Mouse (Mus musculus): ENCODE data around the gene Aff3.

The Aff3 gene

DNA sequence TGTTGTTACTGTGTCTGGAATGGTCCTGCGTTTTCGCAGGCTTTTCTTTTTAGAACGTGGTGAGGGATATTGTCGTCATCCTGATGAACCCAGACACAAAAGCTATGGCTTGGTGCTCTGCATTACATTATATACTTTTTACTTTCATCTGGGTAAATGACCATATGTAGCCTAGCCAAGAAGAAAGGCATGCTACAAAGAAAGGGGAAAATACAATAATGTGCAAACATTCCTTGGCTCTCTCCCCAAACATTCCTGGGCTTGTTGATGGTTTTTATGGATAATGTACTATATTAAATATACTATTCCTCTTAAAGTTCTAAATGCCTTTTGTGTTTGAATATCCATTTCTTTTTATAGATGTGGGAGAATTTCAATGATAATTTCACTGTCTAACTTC is 435.9 kb downstream of the Aff3 start:
- no peak for DNase-seq (ENCODE audit: low spot score)

DNA sequence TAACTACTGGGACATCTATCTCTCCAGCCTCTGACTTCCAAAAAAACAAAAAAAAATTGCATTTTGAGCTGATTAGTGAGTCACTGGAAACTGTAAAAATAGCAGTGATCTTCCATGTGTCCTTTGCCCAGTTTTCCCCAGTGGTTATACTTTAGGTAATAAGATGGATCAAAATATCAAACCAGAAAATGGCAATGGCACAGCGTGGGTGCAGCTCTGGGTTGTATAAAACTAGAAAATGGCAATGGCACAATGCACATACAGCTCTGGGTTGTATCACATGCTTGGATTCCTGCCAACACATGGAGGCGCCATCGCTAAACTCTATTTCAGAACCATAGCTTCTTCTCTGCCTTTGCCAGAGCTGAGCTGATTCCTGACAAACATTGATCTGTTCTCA is 439.6 kb downstream of the Aff3 start:
- DNase-seq (ENCODE audit: low spot score): no peak

DNA sequence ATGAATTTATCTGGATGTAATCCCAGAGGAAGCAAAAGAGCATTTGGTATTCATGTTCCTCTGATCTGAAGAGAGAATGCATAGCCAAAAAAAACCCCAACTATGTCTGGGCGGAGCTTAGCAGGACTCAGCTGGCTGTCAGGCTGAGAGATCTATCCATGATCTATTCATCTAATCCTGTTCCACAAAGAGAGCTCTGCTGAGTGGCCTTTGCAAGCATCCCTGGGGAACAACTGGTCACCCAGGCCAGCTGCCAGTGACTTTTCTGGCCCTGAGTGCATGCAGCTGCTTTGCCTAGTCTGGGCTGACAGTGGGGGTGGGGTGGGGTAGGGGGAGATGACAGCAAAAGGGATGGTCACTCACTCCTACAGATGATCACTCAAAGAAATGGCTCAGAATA is 442.6 kb downstream of the Aff3 start:
- DNase-seq (ENCODE audit: low spot score): peak; percentile 42

DNA sequence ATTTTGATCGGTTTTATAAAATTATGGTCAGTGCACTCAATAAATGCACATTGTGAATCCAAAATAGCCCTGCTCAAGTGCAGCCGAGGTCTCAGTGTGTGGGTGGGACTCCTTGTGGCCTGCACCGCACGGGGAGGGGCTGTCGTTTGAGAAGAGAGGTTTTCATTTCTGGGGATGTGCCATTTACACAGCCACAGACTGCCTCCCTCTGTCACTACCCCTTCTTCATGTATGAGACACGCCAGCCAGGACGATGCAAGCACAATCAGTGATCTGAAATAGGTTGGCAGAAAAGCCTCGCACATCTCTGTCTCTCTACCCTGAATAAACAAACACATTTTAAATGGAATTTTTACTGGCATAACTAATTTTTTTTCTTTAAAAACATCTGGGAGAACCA is 443.3 kb downstream of the Aff3 start:
- no peak for DNase-seq (ENCODE audit: low spot score)

DNA sequence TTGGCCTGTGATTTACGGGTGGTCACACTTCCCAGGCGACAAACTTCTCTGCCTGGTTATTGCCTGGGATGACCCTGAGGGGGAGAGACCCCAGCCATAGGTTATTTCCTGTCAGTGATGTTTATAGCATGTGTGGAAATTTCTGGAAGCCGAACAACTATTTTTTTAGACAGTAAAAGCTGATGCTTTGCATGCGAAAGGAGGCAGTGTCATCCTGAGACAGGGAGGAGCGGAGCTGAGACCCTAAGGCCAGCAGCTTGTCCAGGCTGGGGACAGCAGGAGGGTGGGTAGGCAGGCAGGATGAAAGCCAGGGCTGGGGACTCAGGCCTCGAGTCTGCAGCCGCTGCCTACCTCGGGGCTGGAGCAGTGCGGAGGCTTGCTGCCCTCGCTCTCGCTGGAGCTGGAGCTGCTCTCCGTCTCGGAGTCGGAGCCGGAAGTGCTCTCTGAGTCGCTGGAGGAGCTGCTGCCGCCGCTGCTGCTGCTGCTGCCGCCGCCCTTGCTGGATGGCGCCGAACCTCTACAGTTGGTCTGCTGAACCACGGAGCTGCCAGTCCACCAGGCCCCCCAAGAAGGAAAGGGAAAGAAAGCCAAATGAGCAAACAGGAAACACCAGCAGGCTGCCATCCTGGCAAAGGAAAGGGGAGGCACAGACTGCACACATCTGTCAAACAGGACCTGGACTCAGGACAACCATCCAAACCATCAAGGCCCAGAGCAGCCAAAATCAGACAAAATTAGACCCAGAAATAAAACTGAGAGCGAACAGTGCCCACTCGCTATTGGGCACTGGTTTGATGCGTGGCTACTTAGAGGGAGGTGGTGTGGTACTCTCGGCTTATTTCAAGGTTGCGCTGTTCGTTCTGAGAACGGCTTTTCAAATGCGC is 446.6 kb downstream of the Aff3 start:
- peak; percentile 46 for DNase-seq (ENCODE audit: low spot score)

DNA sequence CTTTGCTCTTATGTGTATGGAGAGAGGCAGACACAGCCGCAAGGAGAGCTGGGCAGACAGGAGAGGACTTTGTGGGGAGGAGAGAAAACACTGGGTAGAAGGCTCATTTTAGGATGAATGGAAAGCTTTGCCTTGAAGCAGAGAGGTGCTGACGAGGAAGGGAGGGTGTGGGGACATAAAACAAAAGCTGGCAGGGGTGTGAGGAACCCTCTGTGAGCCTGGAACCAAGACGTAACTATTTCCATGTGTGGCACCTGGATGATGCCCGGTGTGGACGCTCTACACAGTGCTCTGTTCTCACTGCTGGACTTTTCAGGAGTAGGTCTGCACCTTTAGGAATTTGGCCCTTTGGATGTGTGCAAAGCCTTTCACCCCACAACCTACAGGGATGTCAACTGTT is 447.7 kb downstream of the Aff3 start:
- DNase-seq (ENCODE audit: low spot score): no peak

DNA sequence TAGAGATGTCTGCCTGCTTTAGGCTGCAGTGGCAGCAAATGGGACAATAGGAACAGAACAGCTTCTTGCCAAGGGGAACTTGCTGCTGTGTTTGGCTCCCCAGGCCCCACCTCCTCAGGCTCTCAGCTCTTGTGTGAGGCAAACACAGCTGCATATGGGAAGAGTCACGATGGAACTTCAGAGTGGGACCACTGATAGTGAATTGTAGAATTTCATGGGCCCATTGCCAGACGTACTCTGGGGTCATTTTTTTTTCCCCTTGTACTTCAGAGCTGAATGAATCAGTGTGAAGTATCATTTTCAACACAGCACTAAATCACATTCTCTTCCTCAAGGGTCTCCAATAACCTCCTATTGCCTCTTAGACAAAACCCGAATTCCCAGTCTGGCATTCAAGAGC is 451.4 kb downstream of the Aff3 start:
- DNase-seq (ENCODE audit: low spot score): no peak

DNA sequence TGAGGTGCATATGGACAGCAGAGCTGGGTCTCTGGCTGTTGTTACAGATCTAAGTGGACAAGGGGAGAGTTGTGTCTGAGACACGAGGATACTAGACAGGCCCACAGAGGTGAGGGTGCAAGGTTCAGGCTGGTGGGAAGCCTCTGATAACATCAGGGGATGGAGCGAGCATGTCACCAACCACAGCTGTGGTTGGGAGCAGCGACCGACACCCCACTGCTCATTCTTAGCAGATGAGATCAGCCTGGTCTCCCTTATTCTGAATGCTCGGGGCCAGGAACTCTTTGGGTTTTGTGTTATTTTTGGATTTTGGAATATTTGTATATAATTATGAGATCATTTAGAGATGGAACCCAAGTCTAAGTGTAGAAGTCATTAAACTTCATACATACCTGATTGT is 452.4 kb downstream of the Aff3 start:
- DNase-seq (ENCODE audit: low spot score): no peak

DNA sequence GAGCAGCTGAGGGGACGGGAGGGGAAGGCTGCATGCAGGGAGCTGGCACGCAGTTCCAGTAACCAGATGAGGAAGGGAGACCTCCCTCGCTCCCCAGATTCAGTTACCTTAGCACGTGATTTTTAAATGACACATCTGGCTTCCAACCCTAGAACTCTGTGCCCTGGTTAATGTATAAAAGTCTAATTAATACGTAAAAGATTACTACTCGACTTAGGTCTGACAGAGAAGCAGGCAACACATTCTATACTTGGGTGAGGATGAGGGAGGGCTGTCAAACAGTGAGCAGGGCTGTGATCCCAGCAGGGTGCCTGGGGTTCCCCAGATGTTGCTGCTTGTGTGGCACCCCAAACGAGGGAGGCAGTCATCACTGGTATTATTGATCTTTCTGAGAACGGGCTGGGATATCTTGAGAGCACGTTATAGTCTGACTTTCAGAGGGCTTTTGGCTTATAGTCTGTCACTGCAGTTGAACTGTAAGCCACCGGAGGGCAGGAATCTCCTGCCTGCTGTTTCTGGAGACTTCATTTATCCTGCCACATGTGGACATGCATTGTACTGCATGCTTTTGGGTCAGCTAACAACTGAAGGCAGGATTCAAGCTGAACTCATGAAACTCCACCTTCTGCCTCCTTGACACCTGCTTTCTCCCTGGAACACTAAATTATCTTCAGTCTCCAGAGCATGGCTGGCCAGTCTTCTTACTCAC is 462.1 kb downstream of the Aff3 start:
- DNase-seq (ENCODE audit: low spot score): peak; percentile 69

DNA sequence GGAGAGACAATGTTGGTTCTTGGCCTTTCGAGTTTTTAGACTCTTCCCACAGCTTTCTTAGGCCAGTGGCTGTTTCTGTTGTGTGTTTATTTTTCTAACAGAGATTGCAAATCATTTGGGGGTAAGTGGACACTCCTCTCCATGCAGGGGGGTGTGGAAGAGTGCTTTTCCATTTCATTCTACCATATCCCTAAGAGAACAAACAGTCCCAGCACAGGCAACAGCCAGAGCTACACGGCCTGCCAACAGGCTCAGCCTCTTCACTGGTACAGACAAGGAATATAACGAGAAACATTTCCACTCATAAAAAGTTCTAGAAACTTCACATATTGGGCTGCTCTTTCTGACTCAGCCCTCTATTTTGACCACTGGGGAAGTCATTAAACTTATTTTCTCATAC is 463.0 kb downstream of the Aff3 start:
- no peak for DNase-seq (ENCODE audit: low spot score)

DNA sequence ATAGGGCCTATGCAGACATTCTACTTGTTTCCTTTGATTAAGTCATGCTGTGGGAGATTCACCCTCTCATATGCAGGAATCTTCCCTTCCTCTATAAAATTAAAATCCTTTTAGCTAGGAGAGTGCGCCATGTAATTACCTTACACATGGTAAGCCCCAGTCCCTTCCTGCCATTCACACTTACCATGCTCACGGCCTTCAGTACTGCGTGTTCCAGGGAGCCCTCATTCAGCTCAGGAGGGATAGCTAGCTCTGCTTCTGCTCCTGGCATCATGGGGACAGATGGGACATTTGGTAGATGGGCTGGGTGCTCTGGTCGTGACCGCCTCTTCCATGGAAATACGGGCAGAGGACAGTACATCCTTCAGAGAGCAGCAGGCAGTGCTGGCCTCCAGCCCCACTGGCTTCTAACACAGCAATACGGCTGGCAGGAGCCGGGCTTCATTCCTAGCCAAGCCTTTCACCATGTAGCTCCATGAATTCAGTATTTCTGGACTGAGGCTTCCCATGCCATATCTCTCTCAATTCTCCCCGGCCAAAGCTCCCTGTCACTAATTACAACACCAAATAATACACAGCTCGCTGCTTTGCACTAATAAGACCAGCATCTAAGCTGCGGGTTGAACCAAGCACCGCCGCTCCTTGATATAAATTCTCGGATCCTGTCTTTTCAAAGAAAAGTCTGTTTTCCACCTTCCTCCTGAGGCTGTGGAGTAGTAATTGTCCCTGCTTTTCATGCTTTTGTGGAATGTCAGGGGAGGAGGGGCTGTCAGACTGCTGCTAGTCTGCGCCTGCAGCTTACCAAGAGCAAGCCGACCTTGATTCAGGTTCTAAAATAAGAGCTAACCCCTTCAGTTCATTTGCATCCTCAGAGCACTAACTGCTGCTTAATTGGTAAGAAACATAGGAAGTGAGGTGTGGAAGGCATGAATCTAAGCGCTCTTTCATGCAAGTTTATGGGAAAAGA is 464.8 kb downstream of the Aff3 start:
- DNase-seq (ENCODE audit: low spot score): peak; percentile 37

DNA sequence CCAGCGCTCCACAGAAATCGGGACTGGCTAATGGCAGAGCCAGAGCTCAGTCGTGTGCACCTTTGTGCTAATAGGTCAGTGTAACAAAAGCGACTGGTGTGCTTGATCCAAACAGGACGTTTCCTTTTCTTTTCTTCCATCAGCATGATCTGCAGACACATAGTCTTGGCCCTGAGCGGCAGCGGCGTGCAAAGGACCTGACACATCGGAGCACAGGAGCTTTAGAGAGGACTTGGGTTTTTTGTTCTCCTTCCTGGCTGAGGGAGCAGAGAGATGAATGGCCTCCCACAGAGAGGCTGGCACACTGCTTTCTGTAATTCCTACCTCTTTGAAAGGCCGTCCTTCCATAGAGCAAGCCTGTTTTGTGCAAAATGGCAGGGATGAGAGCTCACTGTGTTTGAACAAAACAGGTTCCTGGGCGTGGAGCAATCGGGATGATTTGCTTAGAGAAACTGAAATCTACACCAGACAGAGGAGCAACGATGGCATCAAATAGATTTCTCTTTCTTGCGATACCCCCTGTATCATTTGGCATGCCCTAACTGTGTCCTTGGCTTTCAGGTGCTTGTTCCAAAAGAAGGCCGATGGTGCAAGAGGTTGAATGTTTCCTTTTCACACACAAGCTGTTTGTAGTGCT is 466.2 kb downstream of the Aff3 start:
- peak; percentile 34 for DNase-seq (ENCODE audit: low spot score)

DNA sequence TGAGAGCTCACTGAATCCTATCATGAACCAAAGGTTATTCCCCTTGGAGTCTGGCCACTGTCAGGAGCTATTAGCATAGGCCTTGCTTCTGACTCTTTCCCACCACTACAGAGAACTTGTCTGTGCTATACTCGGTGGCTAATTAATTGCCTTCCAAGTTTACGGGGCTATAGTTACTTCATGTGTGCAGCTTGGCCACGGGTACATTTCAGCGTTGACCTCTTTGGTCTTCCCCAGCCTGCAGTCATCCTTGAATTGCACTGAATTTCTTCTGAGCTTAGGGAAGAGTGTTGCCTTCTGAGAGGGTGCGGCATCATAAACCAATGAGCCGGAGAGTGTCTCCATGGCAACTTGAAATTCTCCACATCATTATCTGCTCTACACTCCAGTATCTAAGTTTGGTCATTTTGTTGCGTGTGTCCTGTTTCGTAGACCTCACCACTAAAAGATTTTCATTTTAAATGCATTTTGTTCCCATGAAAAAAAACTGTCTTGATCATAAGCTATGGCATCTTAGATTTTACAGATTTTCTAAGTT is 467.5 kb downstream of the Aff3 start:
- no peak for DNase-seq (ENCODE audit: low spot score)

DNA sequence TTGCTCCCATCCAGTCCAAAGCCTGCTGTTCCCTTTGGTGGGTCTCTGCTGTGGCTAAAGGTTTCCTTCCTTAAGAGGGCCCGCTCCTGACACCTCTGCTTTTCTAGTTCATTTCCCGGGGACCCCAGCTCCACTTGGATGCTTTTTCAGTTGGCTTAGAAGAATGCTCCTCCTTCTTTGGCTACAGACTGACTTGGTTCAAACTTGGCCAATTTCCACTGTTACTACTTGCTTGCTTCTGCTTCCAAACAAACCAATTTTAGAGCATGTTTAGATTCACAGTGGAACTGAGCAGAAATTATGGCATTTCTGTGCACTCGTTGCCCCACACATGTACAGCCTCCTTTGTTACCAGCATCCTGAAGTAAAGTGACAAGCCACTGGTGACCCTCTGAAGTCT is 469.0 kb downstream of the Aff3 start:
- no peak for DNase-seq (ENCODE audit: low spot score)

DNA sequence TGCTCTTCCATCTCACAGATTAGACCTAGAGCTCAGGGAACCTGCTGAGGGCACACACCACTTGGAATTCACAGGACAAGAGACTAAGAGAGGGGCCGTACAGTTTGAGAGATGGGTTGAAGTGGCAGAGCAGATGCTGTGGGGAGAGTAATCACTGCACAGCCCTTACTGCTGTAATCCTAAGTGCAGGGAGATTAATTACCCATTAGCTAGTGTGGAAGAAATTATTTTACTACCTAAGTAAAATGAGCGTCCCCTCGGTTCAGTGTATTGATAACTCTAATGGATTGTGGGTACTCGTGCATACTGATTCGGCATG is 478.6 kb downstream of the Aff3 start:
- DNase-seq (ENCODE audit: low spot score): no peak

DNA sequence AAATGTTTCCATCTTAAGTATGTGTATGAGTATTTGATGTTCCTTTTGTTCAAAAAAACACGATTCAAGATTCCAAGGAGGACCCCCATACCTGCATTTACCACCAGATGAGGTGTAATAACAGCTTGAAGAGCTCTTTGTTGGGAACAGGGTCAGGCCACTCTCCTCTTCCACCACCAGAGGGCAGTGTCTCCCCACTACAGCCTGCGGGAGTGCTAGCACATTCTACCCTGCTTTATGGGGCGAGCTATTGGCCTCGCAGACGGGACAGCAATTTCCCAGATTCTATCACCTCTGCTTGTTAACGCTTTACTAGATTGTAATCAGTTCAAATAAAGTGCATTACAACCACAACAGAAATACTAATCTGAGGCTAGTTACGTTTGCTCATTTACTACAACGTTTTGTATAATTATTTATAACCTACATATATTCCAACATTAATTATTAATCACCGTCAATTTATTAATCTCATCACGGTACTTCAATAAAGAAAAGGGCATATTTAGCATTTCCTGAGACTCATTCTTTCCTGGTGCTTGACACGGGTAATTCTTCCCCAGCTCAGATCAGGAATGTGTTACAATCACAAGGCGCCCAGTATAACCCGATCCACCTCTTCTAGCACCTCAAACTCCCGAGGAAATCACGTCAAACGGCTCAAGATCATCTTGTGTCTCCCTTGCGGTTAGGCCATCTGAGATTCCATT is 479.1 kb downstream of the Aff3 start:
- peak; percentile 91 for DNase-seq (ENCODE audit: low spot score)

DNA sequence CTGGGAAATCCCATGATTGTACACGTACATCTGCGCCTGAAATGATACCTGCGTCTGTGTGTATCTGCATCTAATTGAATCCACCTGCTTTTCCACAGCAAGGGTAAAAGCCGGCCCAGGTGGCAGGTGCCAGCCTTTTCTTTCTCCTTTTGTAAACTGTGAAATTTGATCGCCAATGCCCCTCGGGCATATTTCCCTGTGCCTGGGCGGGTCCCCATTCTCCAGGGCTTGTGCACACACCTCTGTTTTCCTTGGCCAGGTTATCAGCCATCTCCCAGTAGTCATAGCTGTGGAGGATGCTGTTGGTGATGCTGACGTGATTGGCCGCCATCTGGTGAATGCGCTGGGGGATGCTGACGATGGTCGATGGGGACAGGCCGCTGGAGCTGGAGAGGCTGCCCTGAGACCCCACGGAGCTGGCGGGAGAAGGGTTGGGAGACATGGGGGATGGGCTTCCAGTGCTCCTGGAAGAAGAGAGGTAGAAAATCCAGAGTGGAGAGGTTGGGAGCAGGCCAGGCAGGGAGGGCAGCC is 483.7 kb downstream of the Aff3 start:
- no peak for DNase-seq (ENCODE audit: low spot score)

DNA sequence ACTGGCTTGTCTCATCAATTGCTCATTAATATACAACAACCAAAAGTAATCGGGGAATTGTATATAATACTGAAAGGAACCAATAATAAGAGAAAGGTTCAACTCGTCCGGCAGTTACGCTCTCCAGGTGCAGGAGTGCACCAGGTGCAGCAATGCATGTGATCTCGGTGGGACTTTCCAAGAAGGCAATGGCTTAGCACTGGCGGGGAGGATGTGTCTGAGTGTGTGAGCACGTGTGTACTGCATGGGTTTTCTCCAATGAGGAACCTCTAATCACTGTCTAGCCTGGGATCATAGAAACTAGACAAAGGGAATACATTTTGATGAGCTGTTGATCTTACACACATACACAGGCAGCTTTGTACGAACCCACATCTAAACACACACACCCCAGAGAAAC is 485.8 kb downstream of the Aff3 start:
- no peak for DNase-seq (ENCODE audit: low spot score)

DNA sequence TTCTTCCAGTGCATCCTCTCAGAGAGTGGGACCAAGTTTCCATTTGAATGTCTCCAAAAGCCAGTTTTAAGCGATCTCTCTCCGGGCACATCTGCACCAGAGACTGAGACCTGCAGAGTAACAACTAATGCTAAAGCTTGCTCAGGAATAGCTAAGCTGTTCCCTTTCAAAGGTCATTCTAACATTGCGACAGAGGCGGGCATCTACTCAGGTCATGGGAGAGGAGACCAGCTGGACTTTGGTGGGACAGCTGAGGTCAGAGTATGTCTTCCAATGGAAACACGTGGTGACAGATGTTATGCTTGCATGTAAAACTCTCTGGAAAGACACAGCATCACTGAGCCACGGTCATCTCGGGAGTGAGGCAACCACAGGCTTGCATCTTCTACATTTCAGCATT is 488.7 kb downstream of the Aff3 start:
- DNase-seq (ENCODE audit: low spot score): no peak

DNA sequence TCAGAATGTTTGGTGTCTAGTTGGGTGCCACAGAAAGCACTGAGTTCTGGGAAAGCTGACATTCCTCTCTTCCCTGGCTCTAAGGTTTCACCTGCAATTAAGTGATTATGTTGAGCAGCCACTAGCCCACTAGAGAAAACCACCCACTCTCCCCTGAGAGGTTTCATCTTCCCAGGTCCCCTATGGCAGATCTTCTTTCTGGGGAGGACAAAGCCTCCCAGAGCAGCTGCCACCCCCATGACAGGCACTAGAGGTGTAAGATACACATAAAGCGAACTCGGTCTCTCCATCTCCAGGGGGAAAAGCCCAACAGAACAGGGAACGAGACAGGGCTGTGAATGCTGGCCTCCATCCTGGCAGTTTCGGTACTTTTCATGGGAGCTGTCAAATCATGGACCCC is 492.9 kb downstream of the Aff3 start:
- DNase-seq (ENCODE audit: low spot score): no peak

DNA sequence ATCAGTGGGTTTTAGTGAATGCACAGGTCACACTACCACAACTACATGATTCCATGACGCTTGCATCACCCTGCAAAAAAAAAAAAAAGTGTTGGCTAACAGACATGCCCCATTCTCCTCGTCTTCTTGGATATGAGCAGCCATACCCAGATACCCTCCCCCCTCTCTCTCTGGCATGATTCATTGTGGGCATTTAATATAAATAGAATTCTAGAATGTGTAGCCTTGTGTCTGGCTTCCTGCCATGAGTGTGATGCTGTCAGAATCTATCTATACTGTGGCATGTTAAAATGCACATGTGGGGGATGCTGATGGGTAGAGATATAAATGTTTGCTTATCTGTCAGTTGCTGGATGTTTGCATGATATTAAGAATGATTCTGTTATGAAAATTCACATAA is 499.1 kb downstream of the Aff3 start:
- DNase-seq (ENCODE audit: low spot score): no peak

All from embryo, embryonic 10.5 days (tissue).